Mouse (Mus musculus) fibroblast of lung, adult 2 months (primary cell): ENCODE results near the gene Gm12830.

Source experiments
- DNase-seq: peaks from one replicate; pipeline ENCODE4 v3.0.0-alpha.2; 2011; ENCODE audit warnings: low read depth

Gm12830 gene

DNA sequence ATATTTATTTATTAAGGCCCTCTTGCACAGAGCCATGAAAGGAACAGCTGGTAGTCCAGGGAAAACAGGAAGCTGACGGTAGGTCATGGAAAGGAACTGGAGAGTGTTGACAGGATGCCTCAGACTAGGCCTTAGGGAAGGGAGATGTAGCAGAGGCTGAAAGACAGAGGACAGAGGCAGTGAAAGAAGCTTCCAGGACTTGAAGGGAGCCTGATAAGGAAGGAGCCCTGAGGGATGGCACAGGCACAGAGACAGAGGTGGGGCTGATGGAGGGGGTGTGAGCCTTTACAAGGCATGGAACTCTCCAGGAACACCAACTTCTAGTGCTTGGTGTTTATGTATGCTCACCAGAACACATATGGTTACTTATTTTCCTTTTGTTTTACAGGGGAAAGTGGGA is 23.1 kb downstream of the Gm12830 start:
- DNase-seq, result no peak

GRCm38 (mm10) chr4:114845622-114846021 is 24.1 kb downstream of the Gm12830 start:
- DNase-seq, result no peak

DNA sequence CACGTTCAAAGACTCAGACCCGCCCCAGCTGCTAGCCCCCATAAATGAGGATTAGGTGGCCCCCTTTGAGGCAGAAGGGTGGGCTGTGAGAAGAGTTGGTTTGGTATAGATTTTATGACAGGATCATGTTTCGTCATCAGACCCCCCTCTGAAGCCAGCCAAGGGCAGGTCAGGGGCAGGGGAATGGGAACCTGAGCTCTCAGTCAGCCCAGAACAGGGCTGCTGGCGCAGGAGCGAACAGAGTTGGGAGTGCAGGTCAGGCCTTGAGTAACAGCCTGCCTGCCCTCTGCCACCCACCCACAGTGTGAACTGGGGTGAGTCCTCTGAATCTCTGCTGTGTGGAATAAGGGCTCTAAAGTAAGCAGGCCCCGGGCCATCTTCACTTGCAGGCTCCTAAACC is 25.2 kb downstream of the Gm12830 start:
- no peak for DNase-seq

DNA sequence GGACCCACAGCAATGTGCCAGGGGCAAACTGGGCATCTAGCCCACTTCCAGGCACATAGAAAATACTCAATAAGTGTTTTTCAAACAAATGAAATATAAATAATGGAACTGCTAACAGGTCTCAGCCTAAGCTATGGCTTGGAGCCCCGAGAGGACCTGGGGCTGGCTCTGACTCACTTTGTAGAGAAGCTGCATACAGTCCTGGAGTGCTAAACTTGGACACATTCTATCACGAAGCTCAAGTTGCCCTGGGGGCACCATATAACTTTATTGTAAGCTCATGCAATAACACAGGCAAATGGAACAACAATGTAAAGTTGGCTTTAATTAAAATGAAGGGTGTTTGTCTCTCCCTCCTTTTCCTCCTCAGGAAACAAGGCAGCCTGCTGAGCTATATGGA is 32.4 kb downstream of the Gm12830 start:
- no peak for DNase-seq

GRCm38 (mm10) chr4:114858426-114858825 is 36.9 kb downstream of the Gm12830 start:
- no peak for DNase-seq

DNA sequence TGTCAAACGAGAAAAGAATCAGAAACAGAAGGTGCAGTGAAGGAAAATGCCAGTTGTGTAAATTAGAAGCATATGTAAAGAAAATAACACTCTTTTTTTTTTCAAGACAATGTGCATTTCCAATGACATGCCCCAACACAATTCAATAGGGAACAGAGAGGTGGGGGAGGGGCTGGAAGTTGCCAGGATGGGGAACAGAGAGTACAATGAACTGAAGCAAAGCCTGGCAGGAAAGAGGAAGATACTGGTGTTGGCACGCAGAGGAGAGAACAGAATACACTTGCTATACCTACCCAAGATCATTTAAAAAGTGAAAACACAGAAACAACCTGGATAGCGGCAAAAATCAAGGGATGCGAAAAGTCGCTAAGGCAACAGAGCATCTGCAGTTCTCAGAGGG is 41.6 kb downstream of the Gm12830 start:
- DNase-seq, result no peak

DNA sequence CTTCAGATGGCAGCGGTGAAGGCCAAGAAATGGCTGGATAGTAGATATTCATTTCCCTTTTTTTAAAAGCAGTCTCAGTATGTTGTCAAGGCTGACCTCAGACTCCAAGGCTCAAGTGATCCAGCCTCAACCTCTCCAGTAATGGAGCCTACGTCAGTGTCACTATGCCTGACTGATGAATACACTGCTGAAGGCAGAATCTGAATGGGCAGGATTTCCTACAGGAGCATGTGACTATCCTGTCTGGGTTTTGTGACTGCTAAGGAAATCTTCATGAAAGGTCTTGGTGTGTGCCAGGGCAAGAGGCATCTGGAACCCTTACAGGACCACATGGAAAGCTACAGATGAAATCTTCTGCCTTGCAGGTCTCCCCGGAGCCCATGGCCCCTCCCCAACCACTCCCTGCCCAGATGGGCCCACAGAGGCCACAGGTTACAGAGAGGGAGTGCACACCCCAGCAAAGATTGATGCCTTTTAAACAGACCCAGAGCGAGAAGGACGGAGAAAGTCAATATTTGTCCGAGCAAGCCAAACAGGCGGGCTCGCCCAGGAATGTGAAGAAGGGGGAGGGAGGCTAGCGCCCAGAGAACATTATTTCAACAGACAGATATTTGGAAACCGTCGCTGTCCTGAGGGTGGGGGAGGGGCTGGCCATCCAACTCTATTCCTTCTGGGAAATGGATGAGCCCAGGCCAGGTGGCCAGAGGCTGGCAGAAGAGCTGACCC is 48.4 kb downstream of the Gm12830 start:
- DNase-seq, result no peak

DNA sequence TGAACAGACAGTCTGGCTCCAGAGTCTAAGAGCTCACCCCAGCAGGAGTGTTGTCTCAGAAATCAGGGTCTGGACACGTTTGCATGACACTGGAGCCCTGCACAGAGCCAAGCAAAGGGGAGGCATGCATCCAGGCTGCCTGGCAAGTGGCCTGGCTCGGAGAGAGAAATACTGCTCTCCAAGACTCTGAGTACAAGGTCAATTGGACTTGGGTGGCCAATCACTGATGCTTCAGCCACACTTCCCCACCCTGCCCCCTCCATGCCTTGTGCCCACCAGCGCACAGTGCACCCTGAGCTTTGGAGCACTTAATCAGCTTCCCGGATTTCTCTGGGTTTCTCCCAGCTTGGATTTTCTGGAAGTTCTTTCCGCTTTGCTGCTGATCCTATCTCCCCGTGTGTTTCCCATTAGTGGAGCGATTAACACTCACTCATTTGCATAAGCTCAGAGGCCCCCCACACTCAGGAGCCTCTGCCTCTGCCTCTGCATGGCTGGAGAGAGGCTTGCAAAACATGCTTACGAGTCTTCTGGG is 55.0 kb downstream of the Gm12830 start:
- DNase-seq, result no peak

DNA sequence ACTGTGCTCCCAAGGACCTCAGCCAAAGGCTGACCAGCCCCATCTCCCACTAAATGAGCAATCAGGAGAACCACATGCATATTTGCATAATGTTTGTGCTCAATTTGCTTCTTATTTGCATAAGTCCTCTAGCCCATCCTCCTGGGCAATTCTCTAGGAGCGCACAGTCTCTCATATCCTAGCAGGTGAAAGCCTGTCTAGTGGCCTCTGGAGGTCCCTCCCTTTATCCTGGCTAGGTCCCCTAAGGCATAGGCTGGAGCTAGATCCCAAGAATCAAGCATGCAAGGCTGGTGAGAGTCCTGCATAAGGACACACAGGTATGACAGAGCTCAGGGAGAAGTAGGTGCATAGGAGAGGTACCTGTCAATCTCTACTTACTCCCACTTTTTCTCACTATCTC is 60.7 kb downstream of the Gm12830 start:
- no peak for DNase-seq

DNA sequence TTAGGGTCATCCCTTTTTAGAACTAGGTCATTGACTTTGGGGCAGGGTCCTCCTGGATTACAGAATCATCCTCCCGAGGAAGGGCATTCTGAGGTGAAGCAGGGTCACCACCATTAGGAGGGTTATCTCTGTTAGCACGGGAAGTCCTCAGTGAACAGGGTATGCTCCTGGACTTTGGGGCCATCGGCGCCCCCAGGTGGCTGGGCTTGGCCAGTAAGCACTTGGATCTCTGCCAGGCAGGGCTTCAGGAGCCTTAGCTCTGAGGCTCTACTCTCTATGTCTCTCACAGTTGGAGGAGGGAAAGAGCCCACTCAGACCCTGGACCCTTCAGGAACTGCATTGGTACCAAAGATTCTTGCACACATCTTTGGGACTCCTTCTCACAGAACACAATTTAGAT is 76.3 kb downstream of the Gm12830 start:
- DNase-seq, result no peak

DNA sequence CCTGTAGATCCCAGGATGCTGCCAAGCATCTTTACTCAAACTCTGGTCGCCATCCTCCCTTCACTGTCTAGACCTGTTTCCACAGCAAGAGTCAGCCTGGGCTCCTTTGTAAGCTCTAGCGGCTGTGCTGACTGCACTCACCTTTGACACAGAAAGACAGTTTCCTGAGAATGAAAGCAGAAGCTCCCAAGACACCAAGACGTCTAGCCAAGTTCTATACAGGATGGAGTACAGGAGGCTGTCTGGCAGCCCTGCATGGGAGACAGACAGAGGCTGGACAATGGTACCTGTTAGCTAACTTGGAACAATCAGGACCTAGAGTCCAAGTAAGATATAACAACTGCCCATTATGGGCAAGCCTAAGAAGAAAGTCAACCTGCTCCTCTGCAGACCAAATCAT is 78.4 kb downstream of the Gm12830 start:
- no peak for DNase-seq

DNA sequence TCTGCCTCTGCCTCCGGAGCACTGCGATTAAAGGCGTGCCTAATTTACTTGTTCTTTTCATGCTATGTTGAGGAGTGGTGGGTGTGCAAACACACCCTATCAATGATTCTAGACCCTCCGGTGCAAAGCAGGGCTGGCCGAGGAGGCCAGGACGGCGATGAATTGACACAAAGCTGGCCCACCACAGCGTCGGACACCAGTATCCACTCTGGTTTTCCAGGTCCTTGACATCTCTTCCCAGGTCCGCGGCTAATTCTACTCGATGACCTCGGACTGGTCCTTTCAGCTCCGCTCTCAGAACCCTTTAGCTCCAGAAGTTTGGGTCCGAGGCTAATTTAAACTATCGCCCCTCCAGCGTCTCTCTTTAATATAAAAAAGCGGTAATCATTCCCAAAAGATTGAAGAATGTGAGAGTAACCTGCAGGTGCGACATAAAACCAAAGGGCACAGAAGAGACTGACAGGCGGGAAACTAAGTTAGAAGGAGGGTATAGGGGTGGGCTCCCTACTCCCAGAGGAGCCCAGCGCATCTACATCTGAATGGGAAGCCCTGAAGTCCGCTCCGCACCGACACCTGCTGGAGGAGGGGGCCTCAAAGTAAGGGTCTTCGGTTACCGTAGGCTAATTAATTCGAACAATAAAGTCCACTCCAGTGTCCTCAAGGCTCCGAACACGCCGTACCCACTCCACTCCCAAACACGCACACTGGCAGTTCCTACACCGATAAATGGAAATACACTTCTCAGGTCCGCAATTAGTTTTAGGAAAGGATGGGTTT is 79.5 kb downstream of the Gm12830 start:
- no peak for DNase-seq

DNA sequence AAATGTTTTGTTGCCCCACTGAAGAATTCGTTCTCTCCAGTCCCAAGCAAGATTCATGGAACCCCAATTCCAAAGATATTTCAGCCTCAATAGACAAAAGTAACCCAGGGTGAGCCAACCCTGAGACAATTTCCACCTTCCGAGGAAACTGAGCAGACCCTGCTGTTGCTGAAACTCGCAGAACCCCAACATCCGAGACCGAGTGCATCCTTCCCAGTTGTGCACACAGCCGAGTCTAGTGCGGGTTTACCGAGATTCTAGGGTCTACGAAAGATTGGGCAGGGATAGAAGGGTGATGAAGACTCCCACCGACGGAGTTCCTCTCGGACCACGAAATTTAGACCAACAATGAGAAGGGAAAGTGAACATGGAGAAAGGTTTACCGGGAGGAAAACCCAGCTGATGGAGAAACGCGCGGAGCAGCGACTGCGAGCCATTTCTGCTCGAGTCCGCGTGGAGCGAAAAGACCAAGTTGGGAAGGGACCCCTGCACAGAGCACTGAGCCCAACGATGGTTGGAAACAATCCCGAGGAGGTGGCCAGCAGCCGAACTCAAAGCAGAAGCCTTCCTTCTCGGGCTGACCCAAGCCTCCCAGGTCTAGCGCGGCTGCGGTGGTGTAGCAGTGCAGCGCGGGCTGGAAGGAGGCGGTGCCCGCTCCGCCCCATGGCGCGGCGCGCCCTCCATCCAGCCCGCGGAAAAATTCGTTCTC is 80.3 kb downstream of the Gm12830 start:
- DNase-seq, result no peak

DNA sequence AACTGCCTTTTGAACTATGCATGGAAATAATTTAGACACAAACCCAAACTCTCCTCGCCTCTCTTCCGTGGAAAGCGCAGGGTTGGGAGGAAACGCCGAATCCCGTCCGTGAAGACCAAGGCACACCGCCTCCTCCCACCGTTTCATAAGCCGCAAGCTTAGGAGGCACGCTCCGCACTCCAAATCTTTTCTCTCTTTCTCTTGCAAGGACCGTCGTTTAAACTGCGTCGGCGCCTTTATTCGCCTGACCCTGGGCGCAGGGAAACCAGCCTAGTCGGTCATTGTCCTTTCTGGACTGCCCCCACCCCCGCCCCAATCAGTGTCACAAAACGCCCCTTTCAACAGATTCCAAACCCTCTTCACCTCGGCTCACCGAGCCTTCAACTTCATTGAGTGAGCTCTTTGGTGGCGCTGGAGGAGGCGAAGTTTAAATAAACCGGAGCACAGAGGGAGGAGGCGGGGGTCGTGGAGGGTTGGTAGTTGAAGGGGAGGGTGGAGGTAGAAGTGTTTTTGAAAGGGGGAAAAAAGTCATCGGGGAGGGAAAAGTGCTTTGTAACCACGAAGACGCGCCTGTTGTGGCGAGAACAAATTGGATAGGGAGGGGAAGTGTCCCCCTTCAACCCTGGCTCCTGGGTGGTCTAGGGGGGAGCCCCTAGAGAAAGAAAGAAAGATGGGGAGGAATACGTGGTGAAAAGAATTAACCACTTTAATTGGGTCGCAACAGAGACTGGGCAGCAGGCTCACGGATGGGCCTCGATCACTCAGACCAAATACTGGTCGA is 81.3 kb downstream of the Gm12830 start:
- DNase-seq, result no peak

DNA sequence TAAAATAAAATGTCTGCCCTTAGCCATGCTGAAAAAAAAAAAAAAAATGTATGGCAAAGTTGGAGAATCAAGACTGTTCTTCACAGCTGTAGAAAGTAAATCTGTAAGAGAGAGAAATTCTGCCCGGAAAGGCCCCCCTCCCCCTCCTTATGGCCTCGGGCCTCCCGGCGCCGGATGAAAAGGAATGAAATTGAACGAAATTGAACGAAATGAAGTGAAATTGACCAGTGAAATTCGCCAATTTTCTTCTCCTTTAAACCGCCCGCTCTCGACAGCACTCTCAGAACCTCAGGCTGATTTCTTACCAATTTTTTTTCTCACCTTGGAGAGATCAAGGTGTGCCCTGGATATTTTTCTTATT is 81.9 kb downstream of the Gm12830 start:
- no peak for DNase-seq

- DNase-seq, result no peak
Observed at GRCm38 (mm10) chr4:114905501-114905900, 84.0 kb downstream of the Gm12830 start.
